Mouse (Mus musculus): ENCODE results near the gene Olfr338. TPM values are rescaled to one million over a fixed set of nuclear protein-coding genes. Genes with fewer than 3 reads are reported as not detected.
"Not testable (repeated sequence)": the region's sequence is repeated elsewhere in the genome, so short reads cannot be mapped to it uniquely, and the experiment has no call there.

Gene Olfr338
- under 1 TPM in 1 of 2 experiments, not detected in 1; 0.11 TPM for polyA plus RNA-seq (2017; shearing (Covaris generic))

GRCm38 (mm10) chr2:36373219-36373618 lies at the start of gene Olfr338:
Olfr338 (plus strand) TSS chr2:36373519.
- no peak for ATAC-seq

- ATAC-seq: not testable (repeated sequence)
Observed at GRCm38 (mm10) chr2:36415174-36415573, 41.9 kb downstream of the Olfr338 start.

DNA sequence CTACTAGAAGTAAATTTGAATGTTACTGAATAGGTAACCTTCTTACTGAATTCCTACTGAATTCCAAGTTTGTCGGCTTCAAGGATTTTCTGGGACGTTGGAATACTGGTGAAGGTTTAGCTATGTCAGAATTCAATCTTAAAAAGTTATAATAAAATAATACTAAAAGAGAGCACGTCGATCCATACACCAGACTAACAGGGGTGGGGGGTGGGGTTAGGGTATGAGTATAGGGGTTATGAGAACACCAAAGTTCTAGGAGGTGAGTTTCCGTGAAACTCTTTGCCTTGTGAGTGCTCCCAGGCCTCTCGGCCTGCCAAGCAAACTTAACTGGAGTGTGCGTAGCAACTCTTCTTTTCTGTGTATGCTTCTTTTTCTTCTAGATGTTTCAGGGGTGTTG lies 42.3 kb downstream of the Olfr338 start:
- not testable (repeated sequence) for ATAC-seq

DNA sequence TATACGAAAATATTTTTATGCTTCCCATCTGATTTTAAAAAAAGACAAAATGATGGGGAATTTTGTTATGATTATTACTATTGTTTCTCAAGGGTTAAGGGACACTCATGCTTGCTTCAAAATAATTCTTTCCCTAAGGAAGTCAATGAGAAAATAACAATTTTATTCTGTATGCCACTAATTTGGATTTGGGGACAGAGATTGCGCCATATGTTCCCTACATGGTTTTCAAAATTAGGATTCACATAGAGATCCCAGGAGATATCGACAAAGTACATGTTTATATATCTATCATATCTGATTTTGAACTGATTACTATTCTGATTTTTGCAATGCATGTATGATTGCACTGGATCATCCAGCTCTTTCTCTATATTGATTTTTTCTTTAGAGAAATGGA lies 45.3 kb downstream of the Olfr338 start, which contains the start of gene Olfr339:
Olfr339 (plus strand) TSS at position 301 of the 400 bp plus-strand sequence.
- no peak for ATAC-seq

Other genes starting within 250 kb of the Olfr338 start
- gene Mrrf, start 237.1 kb upstream of the Olfr338 start, polyA plus RNA-seq (2017; shearing (Covaris generic)): 10 to 100 TPM; 11.5 to 14.9 TPM
- gene Rbm18, start 236.7 kb upstream of the Olfr338 start, polyA plus RNA-seq (2017; shearing (Covaris generic)): 10 to 100 TPM; 50.5 to 61.5 TPM
- 1 to 10 TPM; 1.2 to 2.9 TPM for gene Ptgs1, start 143.1 kb upstream of the Olfr338 start, polyA plus RNA-seq (2017; shearing (Covaris generic))
- not detected for gene Olfr339, start 45.4 kb downstream of the Olfr338 start, polyA plus RNA-seq (2017; shearing (Covaris generic))
- not detected for gene Olfr340, start 79.1 kb downstream of the Olfr338 start, polyA plus RNA-seq (2017; shearing (Covaris generic))
- gene Olfr341, start 108.9 kb downstream of the Olfr338 start, polyA plus RNA-seq (2017; shearing (Covaris generic)): under 1 TPM in 1 of 2 experiments, not detected in 1; 0.11 TPM
- not detected for gene Olfr342, start 151.5 kb downstream of the Olfr338 start, polyA plus RNA-seq (2017; shearing (Covaris generic))
- under 1 TPM in 1 of 2 experiments, not detected in 1; 0.08 TPM for gene Olfr344, start 193.1 kb downstream of the Olfr338 start, polyA plus RNA-seq (2017; shearing (Covaris generic))

All from CD4-positive, CD25-positive, alpha-beta regulatory T cell, adult 4 months (primary cell).